Mouse (Mus musculus) layer of hippocampus, adult 2 months (tissue): ENCODE measurements around the gene Gm11627. TPM values are rescaled to one million over a fixed set of nuclear protein-coding genes. Genes with fewer than 3 reads are reported as not detected.

Source experiments
- DNase-seq, 2 experiments: peaks; one replicate each; pipeline ENCODE4 v3.0.0; 2022; ENCODE audit warnings: low spot score in 2 of 2
- H3K27ac ChIP-seq: fragments of 200-600 bp; 2 replicates; pipeline ENCODE4 v1.8.1; 2022
- H3K4me3 ChIP-seq: fragments of 200-600 bp; 2 replicates; pipeline ENCODE4 v1.8.1; 2022; ENCODE audit warnings: mild to moderate bottlenecking
- CTCF ChIP-seq: fragments of 200-600 bp; conservative IDR thresholded peaks from 2 replicates; pipeline ENCODE4 v1.8.1; 2022; ENCODE audit warnings: antibody characterized with exemption, mild to moderate bottlenecking, moderate library complexity
- total RNA-seq, 2 experiments: library from RNA; stranded (reverse); gene quantifications; 2 replicates each; pipeline ENCODE4 v1.2.3; 2021

Gm11627 gene
- total RNA-seq, 2 experiments from 2014 or later: 3.9 to 4.2 TPM

GRCm38 (mm10) chr11:102539690-102540089 is 39.6 kb downstream of the Gm11627 start:
- no peak for DNase-seq
- TF ChIP-seq CTCF: no peak
- Histone ChIP-seq H3K27ac (no peak overlapping the region), H3K4me3 (no peak overlapping the region)

- no peak for TF ChIP-seq CTCF
- no peak overlapping the region for H3K4me3 ChIP-seq
- H3K27ac ChIP-seq: no peak overlapping the region
- no peak for DNase-seq
Measured at GRCm38 (mm10) chr11:102536210-102536609, 43.1 kb downstream of the Gm11627 start.

GRCm38 (mm10) chr11:102534078-102534477 is 45.2 kb downstream of the Gm11627 start:
- no peak overlapping the region for H3K4me3 ChIP-seq
- DNase-seq: no peak
- TF ChIP-seq CTCF: no peak
- no peak overlapping the region for H3K27ac ChIP-seq

GRCm38 (mm10) chr11:102531425-102531824 is 47.8 kb downstream of the Gm11627 start:
- TF ChIP-seq CTCF: no peak
- Histone ChIP-seq H3K4me3 (no peak overlapping the region), H3K27ac (peak overlapping the region; percentile 36; the same call in 1 of the 2 replicates)
- DNase-seq: no peak

Other genes starting within 250 kb of the Gm11627 start
- under 1 TPM; 0.15 to 0.23 TPM for gene Slc4a1, start 213.3 kb downstream of the Gm11627 start, total RNA-seq
- gene Rundc3a, start 186.1 kb downstream of the Gm11627 start, total RNA-seq: 100 to 1,000 TPM; 482 to 488 TPM
- gene Slc25a39, start 171.5 kb downstream of the Gm11627 start, total RNA-seq: 10 to 100 TPM; 62.5 to 62.6 TPM
- gene Grn, start 149.1 kb downstream of the Gm11627 start, total RNA-seq: 10 to 100 TPM; 60.6 to 66.4 TPM
- gene Fam171a2, start 131.8 kb downstream of the Gm11627 start, total RNA-seq: 100 to 1,000 TPM in 1 of 2 experiments, 10 to 100 TPM in 1; 92.5 to 102 TPM
- gene Itga2b, start 109.3 kb downstream of the Gm11627 start, total RNA-seq: 1 to 10 TPM; 2.3 to 3.5 TPM
- 10 to 100 TPM; 53.0 to 58.9 TPM for gene Gpatch8, start 23.1 kb downstream of the Gm11627 start, total RNA-seq
- 1 to 10 TPM; 7.5 to 9.2 TPM for gene Fzd2, start 24.9 kb upstream of the Gm11627 start, total RNA-seq
- gene Meioc, start 84.3 kb upstream of the Gm11627 start, total RNA-seq: not detected
- 10 to 100 TPM; 33.5 to 44.7 TPM for gene Ccdc43, start 118.3 kb upstream of the Gm11627 start, total RNA-seq
- 100 to 1,000 TPM; 192 to 212 TPM for gene Adam11, start 182.0 kb upstream of the Gm11627 start, total RNA-seq
- gene Gjc1, start 240.2 kb upstream of the Gm11627 start, total RNA-seq: 1 to 10 TPM; 4.7 TPM